Mouse (Mus musculus) A20 (cell line): Measurements from ENCODE around the gene Clec12a.
A peak's percentile ranks its signal among the peaks of the same experiment; 100 is the strongest.

ENCODE experiments used
- DNase-seq: peaks from one replicate; pipeline ENCODE4 v3.0.0-alpha.2; 2011; ENCODE audit warnings: low read depth, low spot score

Gene Clec12a

DNA sequence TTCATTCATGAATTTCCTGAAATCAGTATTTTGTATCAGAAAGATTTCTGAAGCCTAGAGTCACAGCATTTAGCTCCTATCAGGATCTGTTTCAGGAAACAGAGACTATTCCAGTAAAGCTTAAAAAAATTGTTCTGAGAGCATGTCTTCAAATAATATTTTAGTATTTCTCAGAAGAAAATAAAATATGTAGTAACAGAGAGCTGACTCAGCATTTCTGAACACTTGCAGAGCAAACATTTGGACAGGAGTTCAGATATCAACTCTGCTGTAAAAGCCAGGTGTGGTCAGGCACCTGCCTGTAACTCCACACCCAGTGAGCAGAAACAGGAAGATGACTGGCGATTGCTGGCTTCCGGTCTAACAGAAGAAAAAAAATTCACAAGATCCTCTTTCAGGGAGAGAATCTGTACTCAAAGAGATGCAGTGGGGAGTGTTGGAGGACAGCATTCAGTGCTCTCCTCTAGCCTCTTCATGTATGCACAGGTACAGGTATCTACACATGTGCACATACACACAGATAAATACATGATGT, 32.5 kb downstream of the Clec12a start:
- peak; percentile 82 for DNase-seq

DNA sequence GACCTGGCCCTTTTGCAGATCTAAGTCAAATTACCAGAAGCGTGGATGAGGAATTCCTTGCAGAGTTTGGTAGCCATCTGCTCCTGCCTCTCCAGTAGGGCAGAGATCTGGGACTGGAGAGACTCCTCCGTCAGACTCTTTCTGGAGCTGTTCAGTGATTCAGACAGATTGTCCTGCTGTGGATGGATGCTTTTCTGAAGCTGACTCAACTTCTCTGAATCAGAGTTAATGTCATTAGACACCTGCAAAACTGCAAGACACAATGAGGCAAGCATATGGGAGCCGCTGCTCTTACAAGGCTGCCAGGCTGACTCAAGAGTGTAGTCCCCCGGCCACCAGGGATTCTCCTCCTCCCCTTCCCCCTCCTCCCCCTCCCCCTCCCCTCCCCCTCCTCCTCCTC, 38.0 kb downstream of the Clec12a start:
- no peak for DNase-seq

DNA sequence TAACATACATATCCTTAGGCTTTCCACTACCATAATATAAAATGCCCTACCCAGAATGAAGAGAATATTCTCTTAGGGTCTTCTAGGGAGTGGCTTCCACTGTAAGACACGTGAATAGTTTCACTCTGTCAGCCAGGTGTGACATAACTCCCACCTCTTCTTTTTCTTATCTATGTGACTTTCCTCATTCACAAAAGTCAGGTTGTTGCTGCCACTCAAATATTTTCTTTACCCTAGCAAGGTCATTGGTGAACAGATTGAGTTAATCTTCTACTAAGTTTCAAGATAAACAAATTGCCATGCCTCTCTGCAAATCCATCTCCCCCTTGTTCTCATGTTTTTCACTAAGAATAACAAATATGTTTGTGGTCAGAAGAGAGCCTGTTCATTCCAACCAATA, 39.2 kb downstream of the Clec12a start:
- DNase-seq, result no peak

DNA sequence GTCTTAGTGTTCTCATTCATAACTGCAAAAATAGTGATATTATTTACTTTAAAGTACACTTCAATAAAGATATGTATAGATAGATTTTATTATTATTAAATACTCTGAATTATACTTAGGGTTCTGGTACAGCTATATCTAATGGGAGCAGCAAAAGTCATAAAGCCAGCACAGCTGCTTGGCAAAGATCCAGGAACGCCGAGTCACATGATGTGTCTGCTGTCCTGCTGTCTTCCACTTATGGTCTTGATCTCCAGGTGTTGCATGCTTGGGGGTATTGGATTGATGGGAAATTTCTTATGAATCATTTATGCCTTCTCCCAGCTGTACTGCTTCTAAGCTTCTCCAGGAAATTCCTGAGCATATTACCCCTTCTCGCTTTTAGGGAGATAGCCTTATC, 41.0 kb downstream of the Clec12a start:
- DNase-seq, result no peak

DNA sequence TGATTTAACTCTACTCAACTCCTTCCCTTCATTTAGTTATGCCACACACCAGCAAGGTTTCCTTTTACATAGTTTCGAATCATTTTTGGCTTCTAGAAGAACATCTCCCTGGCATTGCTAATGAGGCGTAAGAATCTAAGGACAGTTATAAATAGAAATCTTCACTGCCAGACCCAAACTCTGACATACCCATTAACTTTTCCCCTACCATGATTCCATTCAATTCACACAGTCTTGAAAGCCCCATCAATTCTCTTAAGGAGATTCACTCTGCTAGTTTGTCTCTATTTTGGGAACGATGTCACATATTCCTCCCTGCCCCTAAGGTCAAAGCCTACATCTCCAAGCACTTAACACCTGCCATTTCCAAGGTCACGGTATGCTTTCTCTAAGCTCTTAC, 42.5 kb downstream of the Clec12a start:
- DNase-seq, result no peak

DNA sequence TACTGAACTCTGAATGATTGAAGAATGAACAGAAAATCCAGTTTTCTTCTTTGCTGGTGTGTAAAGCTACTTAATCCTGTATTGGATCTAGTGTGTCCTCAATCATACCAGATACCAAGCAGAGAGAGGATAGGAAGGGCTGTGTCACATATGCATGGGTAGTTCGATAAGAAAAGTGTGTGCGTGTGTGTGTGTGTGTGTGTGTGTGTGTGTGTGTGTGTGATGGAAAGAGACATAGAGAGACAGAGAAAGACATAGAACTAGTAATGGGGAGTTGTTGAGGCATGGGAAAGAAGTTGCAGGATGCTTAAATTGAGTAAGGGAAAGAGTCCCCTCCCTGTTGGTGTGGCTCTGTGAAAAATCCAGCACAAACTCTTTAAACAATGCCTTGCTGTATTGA, 43.3 kb downstream of the Clec12a start, which contains the start of gene Clec12b:
Gene Clec12b, minus strand, starts transcription at position 101 of the 400 bp plus-strand sequence.
- DNase-seq, result no peak

DNA sequence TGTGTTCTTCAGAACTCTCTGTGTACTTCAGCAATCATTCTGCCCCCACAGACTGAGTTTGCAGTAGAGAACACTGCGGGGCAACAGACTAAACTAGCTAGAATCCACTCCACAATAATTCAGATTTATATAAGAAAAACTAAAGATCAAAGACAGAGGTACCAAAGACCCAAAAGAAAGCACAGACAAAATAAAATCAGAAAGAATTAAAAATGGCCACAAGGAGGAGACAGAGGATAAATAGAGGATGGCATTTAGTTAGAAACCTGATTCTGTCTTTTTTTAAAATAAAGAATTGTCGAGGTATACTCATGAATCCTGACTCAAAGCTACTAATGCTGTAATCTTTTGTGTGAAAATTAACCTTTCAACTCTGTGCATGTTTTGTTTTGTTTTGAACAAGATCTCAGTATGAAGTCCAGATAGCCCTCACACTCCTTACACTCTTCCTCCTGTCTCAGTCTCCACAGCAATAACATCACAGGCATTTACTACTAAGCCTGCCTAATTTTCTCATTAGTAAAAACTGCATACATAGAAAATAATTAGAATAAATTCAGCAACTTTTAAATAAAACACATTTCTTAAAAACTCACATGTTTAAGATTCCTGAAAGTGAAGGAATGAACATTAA, 50.7 kb downstream of the Clec12a start:
- peak; percentile 56 for DNase-seq

DNA sequence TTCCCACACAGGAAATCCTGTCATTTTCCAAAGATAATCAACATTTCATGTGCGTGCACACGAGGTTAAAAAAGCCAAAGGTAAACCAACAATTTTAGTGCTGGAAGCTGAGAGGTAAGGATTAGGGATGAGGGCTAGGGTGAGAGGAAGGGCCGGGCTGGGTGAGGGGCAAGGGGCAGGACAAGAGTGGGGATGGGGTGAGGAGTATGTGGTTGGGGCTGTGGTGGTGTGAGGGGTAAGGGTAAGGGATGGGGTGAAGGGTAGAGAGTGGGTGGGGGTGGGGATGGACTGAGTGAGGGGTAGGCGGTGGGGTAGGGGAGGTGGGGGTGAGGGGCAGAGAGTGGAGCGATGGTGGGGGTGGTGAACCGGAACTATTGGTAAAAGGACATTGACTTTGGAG, 51.2 kb downstream of the Clec12a start:
- DNase-seq, result no peak

DNA sequence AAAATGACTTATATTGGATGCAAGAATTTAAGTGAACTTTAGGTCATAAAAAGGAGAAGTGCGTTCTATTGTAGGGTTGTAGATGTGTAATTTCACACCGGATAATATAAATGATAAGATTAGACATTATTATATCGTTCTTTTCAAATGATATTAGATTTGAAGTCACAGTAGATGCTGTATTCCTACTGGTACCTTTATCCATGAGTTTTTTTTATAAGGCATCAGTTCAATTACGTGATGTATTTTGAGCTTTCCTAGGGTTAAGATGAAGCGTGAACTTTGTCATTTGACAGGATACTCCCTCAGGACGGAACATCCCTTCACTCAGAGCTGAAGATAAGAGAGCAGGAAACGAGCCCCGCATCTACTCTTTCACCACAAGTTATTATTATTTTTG, 54.5 kb downstream of the Clec12a start, which contains the start of gene Clec1b:
Gene Clec1b, plus strand, starts transcription at position 301 of the 400 bp plus-strand sequence.
- no peak for DNase-seq

DNA sequence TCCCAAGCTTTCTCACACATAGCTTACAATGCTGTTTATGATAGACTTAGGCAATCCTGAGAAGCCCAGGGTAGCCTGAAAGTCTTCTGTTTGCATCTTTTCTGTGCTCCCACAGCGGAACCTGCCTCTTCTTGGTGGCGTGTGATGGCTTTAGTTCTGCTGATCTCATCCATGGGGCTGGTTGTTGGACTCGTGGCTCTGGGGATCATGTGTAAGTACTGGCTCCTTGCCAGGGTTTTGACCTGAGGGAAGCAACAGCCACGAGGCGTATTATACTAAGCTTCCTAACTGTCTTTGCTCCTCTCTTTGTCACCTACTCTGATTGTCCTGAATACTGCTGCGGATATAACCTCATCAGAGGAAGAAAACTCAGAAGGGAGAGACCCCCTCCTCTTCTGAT, 57.5 kb downstream of the Clec12a start:
- DNase-seq, result no peak

DNA sequence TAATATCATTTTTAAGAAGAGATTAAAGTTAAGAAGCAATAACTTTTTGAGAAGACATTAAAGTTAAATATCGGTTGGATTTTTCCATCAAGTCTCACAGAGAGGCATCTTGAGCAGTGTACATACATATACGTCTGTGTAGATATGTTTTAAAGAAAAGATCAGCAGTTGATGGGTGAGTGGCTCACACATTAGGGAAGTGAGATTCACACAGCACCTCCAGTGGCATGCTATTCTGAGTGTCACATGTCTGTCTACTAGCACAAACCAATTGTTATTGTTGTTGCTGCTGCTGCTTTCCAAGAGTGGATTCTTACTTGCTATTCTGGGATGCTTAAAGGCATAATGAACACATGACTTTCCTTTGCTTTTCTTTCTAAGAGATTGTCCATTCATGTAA, 59.9 kb downstream of the Clec12a start:
- DNase-seq, result peak; percentile 61

DNA sequence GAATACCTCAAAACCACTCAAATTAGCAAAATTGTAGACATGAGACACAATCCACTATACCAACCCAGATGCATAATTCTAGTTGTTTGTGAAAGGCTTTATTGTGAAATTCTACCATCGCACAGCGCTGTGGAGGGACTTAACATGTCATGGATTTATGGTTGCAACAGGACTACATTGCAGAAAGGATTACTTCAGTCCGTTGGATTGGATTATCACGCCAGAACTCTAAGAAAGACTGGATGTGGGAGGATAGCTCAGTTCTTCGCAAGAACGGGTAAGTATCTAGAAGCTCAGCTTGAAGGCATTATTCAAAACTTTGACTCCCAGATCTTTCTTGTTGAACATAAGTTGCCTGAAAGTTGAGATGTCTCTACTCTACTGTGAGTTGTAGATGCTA, 60.9 kb downstream of the Clec12a start:
- no peak for DNase-seq

DNA sequence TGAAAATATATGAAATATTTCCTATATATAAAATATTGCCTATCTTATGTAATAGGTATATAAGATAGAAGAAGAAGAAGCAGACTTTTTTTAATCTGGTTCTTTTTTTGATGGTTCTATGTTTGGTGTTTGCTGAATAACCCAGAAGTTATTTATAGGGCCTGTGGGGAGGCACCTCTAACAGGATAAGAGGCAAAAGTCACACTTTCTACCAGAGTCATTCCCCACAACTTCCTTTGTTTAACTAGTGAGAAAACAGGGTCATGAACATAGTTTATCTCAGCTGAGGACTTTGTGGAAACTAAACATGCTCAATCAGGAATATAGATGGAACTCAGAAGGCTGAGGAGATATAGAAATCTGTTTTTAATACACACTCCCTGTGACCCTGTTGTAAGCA, 63.5 kb downstream of the Clec12a start:
- peak; percentile 34 for DNase-seq

DNA sequence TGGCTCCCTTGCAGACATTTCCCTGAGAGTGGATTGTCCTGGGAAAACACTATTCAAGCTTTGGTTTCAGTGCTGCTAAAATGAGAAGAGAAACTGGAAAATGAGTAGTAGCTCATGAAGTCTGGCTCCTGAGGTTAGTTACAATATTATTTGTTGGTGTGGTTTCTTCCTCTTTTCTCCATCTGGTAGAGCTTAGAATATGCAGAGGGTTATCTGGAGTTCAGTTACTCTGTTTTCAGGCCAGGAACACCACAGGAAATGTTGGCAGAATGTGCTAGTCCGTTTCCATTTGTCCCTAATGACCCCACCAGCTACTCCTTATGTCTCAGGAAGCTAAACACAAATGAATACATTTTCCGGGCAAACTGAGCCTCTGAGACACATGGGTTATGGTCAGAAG, 64.8 kb downstream of the Clec12a start:
- DNase-seq, result peak; percentile 85

DNA sequence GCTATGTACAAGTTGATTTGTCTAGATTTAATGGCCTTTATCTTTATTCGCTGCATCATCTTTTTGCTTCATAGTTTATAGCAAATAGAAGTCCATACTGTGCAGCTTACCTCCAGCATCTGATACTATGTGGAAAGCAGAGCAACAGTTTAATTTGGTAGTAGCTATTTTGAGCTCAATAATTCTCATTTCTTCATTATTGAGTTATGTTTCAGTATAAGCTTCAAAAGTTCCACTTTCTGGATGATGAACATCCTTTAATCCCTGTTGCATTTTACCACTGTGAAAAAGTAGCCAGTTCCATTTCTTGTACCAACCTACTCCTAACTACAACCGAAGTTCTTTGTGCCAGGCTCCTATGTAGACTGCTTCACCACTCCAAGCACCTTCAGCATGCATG, 66.1 kb downstream of the Clec12a start, which contains the start of gene Clec9a:
Gene Clec9a, plus strand, starts transcription at position 301 of the 400 bp plus-strand sequence.
- DNase-seq, result no peak

DNA sequence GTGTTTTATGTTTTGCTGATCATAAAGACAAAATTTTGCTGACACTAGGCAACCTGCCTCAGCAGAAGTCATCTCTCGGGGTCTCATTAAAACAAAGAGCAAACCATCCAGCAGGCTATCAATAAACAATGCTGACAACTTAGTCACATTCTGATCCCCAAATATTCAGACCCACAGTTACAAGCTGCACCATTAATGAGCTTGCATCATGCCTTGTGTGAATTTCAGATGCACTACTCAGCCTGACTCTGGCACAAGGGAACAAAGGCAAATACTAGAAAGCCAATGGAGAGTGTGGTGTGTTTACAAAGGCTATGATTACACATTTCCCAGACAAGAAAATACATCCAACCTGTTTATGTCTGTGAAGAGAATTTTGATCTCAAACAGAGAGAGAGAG, 71.7 kb downstream of the Clec12a start:
- no peak for DNase-seq
